In the genomic region with DNA sequence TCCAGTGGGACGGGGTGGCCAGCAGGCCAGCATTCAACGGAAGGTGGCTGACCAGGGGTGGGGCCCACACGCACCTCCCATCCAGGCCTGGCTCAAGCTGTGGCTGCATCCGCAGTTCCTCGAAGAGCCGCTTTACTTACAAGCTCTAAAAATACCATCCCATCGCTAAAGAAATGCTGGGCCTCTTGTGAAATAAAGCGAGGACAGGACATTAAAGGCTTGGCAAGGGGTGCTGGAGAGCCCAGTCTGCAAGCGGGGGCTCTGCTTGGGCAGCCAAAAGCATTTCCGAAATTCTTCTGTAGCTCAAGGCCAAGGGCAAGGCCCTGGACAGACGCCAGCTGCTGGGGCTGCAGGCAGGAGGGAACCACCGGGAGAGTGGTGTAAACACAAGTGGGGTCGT, we compare ENCODE assay signal across 8 mouse cellular contexts. TPM values are rescaled to one million over a fixed set of nuclear protein-coding genes. Genes with fewer than 3 reads are reported as not detected.
A peak's percentile ranks its signal among the peaks of the same experiment; 100 is the strongest.
DNase-seq lines count a peak whose midpoint lies in the region; ATAC-seq lines count a peak whose summit lies in the region.

No protein-coding gene starts in this region.

- no peaks in the 10 kb centered on the region for H3K27me3 ChIP-seq in heart, embryonic 10.5 days (ENCODE audit: insufficient read depth, poor library complexity, severe bottlenecking)
- no peaks in the 10 kb centered on the region for H3K27me3 ChIP-seq in kidney, embryonic 15.5 days
- no peaks in the 10 kb centered on the region for H3K27me3 ChIP-seq in midbrain, embryonic 13.5 days

- ATAC-seq in kidney, embryonic 15.5 days (replicated peaks; ENCODE audit: low FRiP score): peak; percentile 43; the same call in 1 of the 2 replicates
- ATAC-seq in midbrain, embryonic 13.5 days: peak; percentile 35; the same call in 1 of the 2 replicates

- H3K9me3 ChIP-seq in heart, embryonic 10.5 days: no peaks in the 10 kb centered on the region
- no peaks in the 10 kb centered on the region for H3K9me3 ChIP-seq in kidney, embryonic 15.5 days (replicated peaks)
- H3K9me3 ChIP-seq in midbrain, embryonic 13.5 days: no peaks in the 10 kb centered on the region

- WGBS in heart, embryonic 10.5 days: 37% methylated on average over 13 of the region's 13 CpGs
- 20% methylated on average over 13 of the region's 13 CpGs for whole genome bisulfite sequencing in kidney, embryonic 15.5 days
- WGBS in midbrain, embryonic 13.5 days: 71% methylated on average over 13 of the region's 13 CpGs

- intact Hi-C loops in left cerebral cortex, postnatal 4 days (cut with DNase I): no loop called here

- H3K36me3 ChIP-seq in heart, embryonic 10.5 days: peaks cover 6% of the 10 kb centered on the region; the same call in 1 of the 2 replicates
- peaks cover 6% of the 10 kb centered on the region; the same call in 1 of the 2 replicates for H3K36me3 ChIP-seq in kidney, embryonic 15.5 days
- H3K36me3 ChIP-seq in midbrain, embryonic 13.5 days: no peaks in the 10 kb centered on the region

- H3K4me1 ChIP-seq in heart, embryonic 10.5 days: peaks cover 62% of the 10 kb centered on the region
- peaks cover 55% of the 10 kb centered on the region for H3K4me1 ChIP-seq in kidney, embryonic 15.5 days
- peaks cover 22% of the 10 kb centered on the region for H3K4me1 ChIP-seq in midbrain, embryonic 13.5 days (replicated peaks)

- peak; percentile 76 for DNase-seq in left cerebral cortex, postnatal 4 days
- DNase-seq in left cerebral cortex, adult 9 months (ENCODE audit: low spot score in 2 of 2): no peak
- DNase-seq in brain, embryonic 18.5 days (ENCODE audit: low read depth, low spot score): peak; percentile 28
- peak; percentile 80 for DNase-seq in heart, embryonic 10.5 days (ENCODE audit: low spot score)
- no peak for DNase-seq in frontal cortex, adult 2 months (ENCODE audit: extremely low spot score in 1 of 2, low spot score in 1 of 2)
- no peak for DNase-seq in adipocyte (ENCODE audit: low spot score)

- 0 out of 2 replicates have a peak overlapping the region, but pooled peaks have one; percentile 12 for H3K4me2 ChIP-seq in kidney, embryonic 15.5 days
- no peak overlapping the region for H3K4me2 ChIP-seq in midbrain, embryonic 13.5 days (replicated peaks)

- H3K4me3 ChIP-seq in heart, embryonic 10.5 days: no peak overlapping the region
- H3K4me3 ChIP-seq in kidney, embryonic 15.5 days (replicated peaks): no peak overlapping the region
- no peak overlapping the region for H3K4me3 ChIP-seq in midbrain, embryonic 13.5 days (replicated peaks)

- peak overlapping the region; percentile 62 for H3K27ac ChIP-seq in heart, embryonic 10.5 days
- peak overlapping the region; percentile 89 for H3K27ac ChIP-seq in kidney, embryonic 15.5 days
- no peak overlapping the region for H3K27ac ChIP-seq in midbrain, embryonic 13.5 days

- no peak overlapping the region for H3K9ac ChIP-seq in kidney, embryonic 15.5 days
- no peak overlapping the region for H3K9ac ChIP-seq in midbrain, embryonic 13.5 days (replicated peaks)

RNA-seq across cellular contexts. Expression of gene Kazn, which starts 59.7 kb away (rescaled TPM):
- total RNA-seq in left cerebral cortex, postnatal 4 days (2021): 10 to 100 TPM; 68.9 to 70.4 TPM
- polyA plus RNA-seq in heart, embryonic 10.5 days (2016; fragmentation: Nextera tagmentation; extraction: Ambion mirVana): 11.2 and 12.2 TPM in 2 replicates
- polyA plus RNA-seq in kidney, embryonic 15.5 days (2015; fragmentation: Nextera tagmentation; extraction: Ambion mirVana): 15.9 and 16.4 TPM in 2 replicates
- 18.7 and 23.5 TPM in 2 replicates for polyA plus RNA-seq in midbrain, embryonic 13.5 days (2015; fragmentation: Nextera tagmentation; extraction: Ambion mirVana)
- 44.3 and 47.1 TPM in 2 replicates for polyA plus RNA-seq in frontal cortex, adult 2 months (2012; rRNA removed)

Comparison
In these comparisons a context has a peak if more than half of its experiments do, and no peak if none do; other contexts are left out.
1. DNase-seq: peak in left cerebral cortex, postnatal 4 days (single experiment), brain, embryonic 18.5 days (single experiment) and heart, embryonic 10.5 days (single experiment); none in left cerebral cortex, adult 9 months (0 of 2), frontal cortex, adult 2 months (0 of 2) and adipocyte (single experiment).